Mouse (Mus musculus) telencephalon, adult 2 months (tissue): ENCODE measurements around the gene H2-T23.
A peak's percentile ranks its signal among the peaks of the same experiment; 100 is the strongest.

Experiments
- DNase-seq: peaks from one replicate; pipeline ENCODE4 v3.0.0-alpha.2; 2011; ENCODE audit warnings: low read depth, low spot score

H2-T23 gene

DNA sequence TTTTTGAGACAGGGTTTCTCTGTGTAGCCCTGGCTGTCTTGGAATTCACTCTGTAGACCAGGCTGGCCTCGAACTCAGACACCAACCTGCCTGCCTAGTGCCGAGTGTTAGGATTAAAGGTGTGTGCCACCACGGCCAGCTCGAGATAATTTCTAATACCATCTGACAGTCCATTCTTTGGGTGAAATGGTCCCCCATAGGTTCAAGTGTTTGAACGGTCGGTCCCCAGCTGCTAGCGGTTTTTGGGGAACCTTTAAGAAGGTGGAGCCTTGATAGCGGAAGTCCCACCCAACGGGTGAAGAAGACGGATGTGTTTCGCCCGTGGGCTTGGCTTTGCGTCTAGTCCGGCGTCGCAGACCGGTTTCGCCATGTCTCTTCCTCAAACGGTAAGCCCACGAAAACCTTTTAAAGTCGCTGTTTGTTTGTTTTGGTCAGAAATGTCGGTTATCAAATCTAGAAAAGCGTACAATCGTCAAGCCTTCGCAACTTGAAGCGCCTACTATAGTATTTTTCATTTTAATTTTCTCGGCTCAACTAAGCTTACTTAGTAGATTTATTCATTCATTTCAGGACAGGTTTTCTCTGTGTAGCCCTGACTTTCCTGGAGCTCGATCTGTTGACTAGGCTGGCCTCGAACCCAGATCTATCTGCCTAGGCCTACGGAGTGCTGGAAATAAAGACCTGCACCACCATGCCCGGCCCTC is 38.3 kb downstream of the H2-T23 start:
- DNase-seq = peak; percentile 90

DNA sequence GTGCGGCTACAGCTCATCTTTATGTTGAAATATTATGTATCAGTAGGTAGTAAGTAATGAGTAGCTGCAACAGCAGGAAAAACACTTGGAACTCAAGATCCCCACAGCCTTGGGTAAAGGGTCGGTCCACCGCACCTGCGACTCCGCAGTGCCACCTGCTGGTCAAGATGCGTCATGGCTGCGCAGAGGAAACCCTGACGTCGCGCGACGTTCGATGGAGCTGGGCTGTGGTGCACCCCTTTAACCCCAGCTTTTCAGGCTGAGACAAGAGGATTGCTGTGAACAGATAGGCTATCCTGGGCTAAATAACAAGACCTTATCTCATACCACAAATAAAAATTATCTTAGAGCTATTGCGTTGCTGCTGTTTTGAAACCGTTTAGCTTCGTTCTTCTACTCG is 39.0 kb downstream of the H2-T23 start:
- peak; percentile 69 for DNase-seq

DNA sequence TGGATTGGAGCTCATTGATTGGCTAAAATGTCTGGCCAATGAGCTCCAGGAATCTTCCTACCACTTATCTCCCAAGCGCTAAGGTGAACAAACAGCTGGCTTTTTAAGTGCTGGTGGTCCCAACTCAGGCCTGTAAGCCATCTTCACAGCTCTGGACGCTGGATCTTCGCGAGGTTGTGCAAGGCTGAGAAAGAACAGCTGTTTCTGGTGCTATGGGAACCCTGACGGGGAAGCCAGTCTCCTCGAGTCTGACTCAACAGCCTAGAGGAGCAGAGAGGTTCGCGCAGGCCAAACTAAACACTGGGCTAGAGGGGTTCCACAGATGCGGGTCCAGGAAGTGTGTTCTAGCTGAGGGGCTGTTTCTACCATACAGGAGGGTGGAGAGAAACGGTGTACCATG is 40.9 kb downstream of the H2-T23 start:
- DNase-seq = no peak

GRCm38 (mm10) chr17:35981776-35982175 is 50.9 kb downstream of the H2-T23 start:
- no peak for DNase-seq

GRCm38 (mm10) chr17:35980363-35980754 is 52.3 kb downstream of the H2-T23 start:
- no peak for DNase-seq
